Mouse (Mus musculus): ENCODE results near the gene Hyal6. TPM values are rescaled to one million over a fixed set of nuclear protein-coding genes. Genes with fewer than 3 reads are reported as not detected.

Gene Hyal6
- polyA plus RNA-seq, 1 experiment from 2014 or later, result not detected

DNA sequence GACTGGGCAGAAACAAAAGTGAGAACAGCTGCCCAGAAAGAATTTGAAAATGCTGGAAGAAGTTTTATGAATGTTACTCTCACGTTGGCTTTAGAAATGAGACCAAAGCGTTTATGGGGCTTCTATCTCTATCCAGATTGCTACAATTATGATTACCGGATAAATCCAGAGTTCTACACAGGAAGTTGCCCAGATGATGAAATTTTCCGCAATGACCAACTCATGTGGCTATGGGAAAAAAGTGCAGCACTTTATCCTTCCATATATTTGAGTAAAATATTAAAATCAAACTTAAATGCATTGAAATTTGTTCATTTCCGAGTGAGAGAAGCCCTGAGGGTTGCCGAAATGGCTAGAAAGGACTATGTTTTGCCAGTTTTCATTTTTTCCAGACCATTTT is 1.5 kb downstream of the Hyal6 start:
- no peak overlapping the region for H3K27ac ChIP-seq
- no peaks in the 10 kb centered on the region for H3K36me3 ChIP-seq (replicated peaks; ENCODE audit: control insufficient read depth, insufficient read depth)
- 92% methylated on average over 6 of the region's 6 CpGs for WGBS
- no peak overlapping the region for H3K9ac ChIP-seq
- no peaks in the 10 kb centered on the region for H3K27me3 ChIP-seq (ENCODE audit: control insufficient read depth, insufficient read depth, low read length)
- H3K4me3 ChIP-seq (replicated peaks; ENCODE audit: low read length), result no peak overlapping the region
- H3K4me1 ChIP-seq (replicated peaks; ENCODE audit: control insufficient read depth, insufficient read depth, low read length), result no peaks in the 10 kb centered on the region
- H3K9me3 ChIP-seq (ENCODE audit: control insufficient read depth, low read length), result no peaks in the 10 kb centered on the region
- ATAC-seq (ENCODE audit: low FRiP score) (no peak), DNase-seq (ENCODE audit: low spot score) (no peak)
- H3K4me2 ChIP-seq (replicated peaks), result no peak overlapping the region

DNA sequence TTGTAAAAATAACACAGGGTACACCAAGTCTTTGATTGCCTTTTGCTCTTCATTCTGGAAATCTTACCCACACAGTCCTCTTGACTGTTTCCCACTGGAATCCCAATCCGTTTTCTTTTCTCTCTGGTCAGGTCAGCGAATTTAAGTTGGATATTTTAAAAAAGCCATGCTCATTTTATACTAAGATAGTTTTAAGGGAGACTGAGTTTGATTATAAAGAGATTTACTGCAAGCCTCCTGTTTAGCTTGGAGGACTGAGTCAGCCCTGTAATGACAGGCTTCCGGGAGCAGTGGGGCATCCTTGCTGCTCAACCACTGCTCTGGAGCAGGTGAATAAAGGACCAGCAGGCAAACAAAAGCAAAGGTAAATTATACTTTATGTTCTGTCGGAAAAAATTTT is 15.0 kb downstream of the Hyal6 start, which contains the start of gene Hyal4:
Gene Hyal4 (plus strand): TSS at position 301 of the 400 bp plus-strand sequence.
- Histone ChIP-seq H3K9me3 (ENCODE audit: control insufficient read depth, low read length) (no peaks in the 10 kb centered on the region), H3K27me3 (ENCODE audit: control insufficient read depth, insufficient read depth, low read length) (no peaks in the 10 kb centered on the region), H3K36me3 (replicated peaks; ENCODE audit: control insufficient read depth, insufficient read depth) (no peaks in the 10 kb centered on the region), H3K9ac (no peak within 1 kb of the TSS), H3K27ac (no peak within 1 kb of the TSS), H3K4me1 (replicated peaks; ENCODE audit: control insufficient read depth, insufficient read depth, low read length) (no peaks in the 10 kb centered on the region), H3K4me3 (replicated peaks; ENCODE audit: low read length) (no peak within 1 kb of the TSS), H3K4me2 (replicated peaks) (no peak within 1 kb of the TSS)
- DNase-seq (ENCODE audit: low spot score) (no peak), ATAC-seq (ENCODE audit: low FRiP score) (no peak)
- 93% methylated on average over 4 of the region's 4 CpGs for WGBS

DNA sequence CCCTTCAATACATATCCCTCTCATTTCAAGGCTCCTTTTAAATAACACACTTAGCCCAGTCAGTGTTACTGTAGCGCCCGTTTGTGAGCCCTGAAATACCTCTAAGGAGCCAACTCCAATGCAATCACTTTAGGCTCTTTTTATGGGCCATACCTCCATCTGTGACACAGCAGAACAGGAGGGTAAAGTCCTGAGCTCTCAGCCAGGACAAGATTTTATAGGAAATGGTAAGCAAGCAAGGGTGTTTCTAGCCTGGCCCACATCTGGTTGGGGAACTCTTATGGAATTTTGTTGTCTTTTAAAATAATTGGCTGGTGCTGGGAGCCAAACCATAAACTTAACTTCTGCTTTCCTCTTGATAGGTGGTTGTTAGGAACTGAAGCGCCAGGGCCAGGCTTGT is 26.2 kb downstream of the Hyal6 start:
- WGBS, result 94% methylated on average over 3 of the region's 3 CpGs
- no peaks in the 10 kb centered on the region for H3K36me3 ChIP-seq (replicated peaks; ENCODE audit: control insufficient read depth, insufficient read depth)

DNA sequence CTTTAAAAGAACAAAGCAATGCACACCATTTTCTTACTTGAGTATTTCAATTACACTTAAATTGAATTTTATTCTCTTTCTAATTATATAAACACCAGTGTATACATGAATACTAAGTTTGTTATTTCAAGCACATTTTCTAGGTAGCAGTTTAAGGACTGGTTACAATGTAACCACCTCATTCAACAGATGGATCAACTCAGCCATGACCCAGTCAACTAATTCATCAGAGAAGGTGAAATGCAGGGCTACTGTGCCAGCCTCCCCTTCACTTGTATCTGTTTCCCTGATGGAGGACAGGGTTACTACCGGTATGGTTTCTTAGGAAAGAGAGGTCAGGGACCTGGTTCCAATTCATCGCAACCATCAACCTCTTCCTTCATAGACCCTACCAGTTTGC is 33.2 kb downstream of the Hyal6 start:
- H3K9me3 ChIP-seq (ENCODE audit: control insufficient read depth, low read length), result no peaks in the 10 kb centered on the region
- no peak overlapping the region for H3K4me2 ChIP-seq (replicated peaks)
- DNase-seq (ENCODE audit: low spot score) (no peak), ATAC-seq (ENCODE audit: low FRiP score) (no peak)
- H3K4me3 ChIP-seq (replicated peaks; ENCODE audit: low read length), result no peak overlapping the region
- WGBS, result 88% methylated on average over 2 of the region's 2 CpGs
- no peaks in the 10 kb centered on the region for H3K36me3 ChIP-seq (replicated peaks; ENCODE audit: control insufficient read depth, insufficient read depth)
- H3K27me3 ChIP-seq (ENCODE audit: control insufficient read depth, insufficient read depth, low read length), result no peaks in the 10 kb centered on the region
- H3K9ac ChIP-seq, result no peak overlapping the region
- H3K27ac ChIP-seq, result no peak overlapping the region
- no peaks in the 10 kb centered on the region for H3K4me1 ChIP-seq (replicated peaks; ENCODE audit: control insufficient read depth, insufficient read depth, low read length)

More for the DNA sequence above, 26.2 kb downstream of the Hyal6 start:
- Histone ChIP-seq H3K4me3 (replicated peaks; ENCODE audit: low read length) (no peak overlapping the region), H3K4me2 (replicated peaks) (no peak overlapping the region), H3K27me3 (ENCODE audit: control insufficient read depth, insufficient read depth, low read length) (no peaks in the 10 kb centered on the region), H3K9ac (no peak overlapping the region), H3K4me1 (replicated peaks; ENCODE audit: control insufficient read depth, insufficient read depth, low read length) (no peaks in the 10 kb centered on the region), H3K27ac (no peak overlapping the region), H3K9me3 (ENCODE audit: control insufficient read depth, low read length) (no peaks in the 10 kb centered on the region)
- DNase-seq (ENCODE audit: low spot score) (no peak), ATAC-seq (ENCODE audit: low FRiP score) (no peak)

DNA sequence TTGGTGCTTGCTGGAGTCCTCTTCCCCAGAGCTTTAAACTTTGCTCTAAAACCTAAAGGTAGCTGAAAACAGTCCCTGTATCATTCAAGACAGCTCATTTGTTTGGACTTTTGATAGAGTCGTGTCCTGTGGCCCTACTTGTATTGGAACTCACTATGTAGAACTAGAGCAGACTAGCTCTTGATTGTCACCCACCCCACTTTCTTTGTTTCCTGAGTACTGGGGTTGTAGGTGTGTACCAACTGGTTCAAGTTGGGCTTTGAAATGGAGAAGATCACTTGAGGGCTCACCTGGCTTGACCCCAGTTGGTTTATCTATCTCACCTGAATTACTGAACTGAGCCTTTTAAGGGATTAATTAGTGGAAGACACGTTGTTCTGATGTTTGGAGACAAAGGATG is 46.1 kb downstream of the Hyal6 start:
- H3K9ac ChIP-seq, result no peak overlapping the region
- no peak overlapping the region for H3K27ac ChIP-seq
- H3K4me2 ChIP-seq (replicated peaks), result no peak overlapping the region
- DNase-seq (ENCODE audit: low spot score) (no peak), ATAC-seq (ENCODE audit: low FRiP score) (no peak)
- no peaks in the 10 kb centered on the region for H3K36me3 ChIP-seq (replicated peaks; ENCODE audit: control insufficient read depth, insufficient read depth)
- H3K4me3 ChIP-seq (replicated peaks; ENCODE audit: low read length), result no peak overlapping the region
- H3K27me3 ChIP-seq (ENCODE audit: control insufficient read depth, insufficient read depth, low read length), result no peaks in the 10 kb centered on the region
- WGBS, result 65% methylated on average over 2 of the region's 2 CpGs
- no peaks in the 10 kb centered on the region for H3K9me3 ChIP-seq (ENCODE audit: control insufficient read depth, low read length)
- no peaks in the 10 kb centered on the region for H3K4me1 ChIP-seq (replicated peaks; ENCODE audit: control insufficient read depth, insufficient read depth, low read length)

DNA sequence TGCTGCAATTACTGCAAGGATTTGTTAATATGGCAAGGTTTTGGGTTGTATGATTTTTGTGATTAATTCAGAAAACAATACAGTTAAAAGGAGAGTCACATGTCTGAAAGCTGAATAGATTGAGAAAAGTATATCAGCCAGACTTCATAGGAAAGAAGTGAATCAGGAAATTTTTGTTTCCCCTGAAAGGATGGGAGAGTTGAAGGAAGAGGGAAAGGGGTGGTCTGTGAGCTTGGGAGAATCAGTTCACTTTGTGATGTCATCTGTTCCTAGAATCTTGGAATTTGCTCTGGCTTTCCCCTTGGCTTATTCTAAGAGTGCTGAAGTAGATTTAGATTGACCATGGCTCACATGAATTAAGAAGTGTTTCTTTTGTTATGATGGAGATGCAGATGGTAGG is 57.8 kb downstream of the Hyal6 start, which contains the start of gene Spam1:
Gene Spam1 (plus strand): TSS at position 301 of the 400 bp plus-strand sequence.
- DNase-seq (ENCODE audit: low spot score) (no peak), ATAC-seq (ENCODE audit: low FRiP score) (no peak)
- no peaks in the 10 kb centered on the region for H3K9me3 ChIP-seq (ENCODE audit: control insufficient read depth, low read length)
- no peaks in the 10 kb centered on the region for H3K4me1 ChIP-seq (replicated peaks; ENCODE audit: control insufficient read depth, insufficient read depth, low read length)
- H3K27ac ChIP-seq, result no peak within 1 kb of the TSS
- H3K9ac ChIP-seq, result no peak within 1 kb of the TSS
- H3K4me2 ChIP-seq (replicated peaks), result no peak within 1 kb of the TSS
- H3K27me3 ChIP-seq (ENCODE audit: control insufficient read depth, insufficient read depth, low read length), result no peaks in the 10 kb centered on the region
- no peaks in the 10 kb centered on the region for H3K36me3 ChIP-seq (replicated peaks; ENCODE audit: control insufficient read depth, insufficient read depth)
- no peak within 1 kb of the TSS for H3K4me3 ChIP-seq (replicated peaks; ENCODE audit: low read length)

Other genes starting within 250 kb of the Hyal6 start
- gene Iqub, start 218.2 kb upstream of the Hyal6 start, polyA plus RNA-seq (2014; fragmentation: Nextera tagmentation; extraction: Ambion mirVana), result 3.3 and 4.4 TPM in 2 replicates
- 389 and 483 TPM in 2 replicates for gene Ndufa5, start 205.2 kb upstream of the Hyal6 start, polyA plus RNA-seq (2014; fragmentation: Nextera tagmentation; extraction: Ambion mirVana)
- gene Asb15, start 205.1 kb upstream of the Hyal6 start, polyA plus RNA-seq (2014; fragmentation: Nextera tagmentation; extraction: Ambion mirVana), result 0.12 TPM in 1 of 2 replicates, not detected in the other
- gene Lmod2, start 135.5 kb upstream of the Hyal6 start, polyA plus RNA-seq (2014; fragmentation: Nextera tagmentation; extraction: Ambion mirVana), result not detected in 2 replicates
- gene Wasl, start 68.2 kb upstream of the Hyal6 start, polyA plus RNA-seq (2014; fragmentation: Nextera tagmentation; extraction: Ambion mirVana), result 47.0 and 48.4 TPM in 2 replicates
- not detected in 2 replicates for gene Hyal4, start 15.1 kb downstream of the Hyal6 start, polyA plus RNA-seq (2014; fragmentation: Nextera tagmentation; extraction: Ambion mirVana)
- gene Spam1, start 57.9 kb downstream of the Hyal6 start, polyA plus RNA-seq (2014; fragmentation: Nextera tagmentation; extraction: Ambion mirVana), result not detected in 2 replicates
- not detected in 2 replicates for gene Hyal5, start 124.8 kb downstream of the Hyal6 start, polyA plus RNA-seq (2014; fragmentation: Nextera tagmentation; extraction: Ambion mirVana)
- gene Tmem229a, start 223.1 kb downstream of the Hyal6 start, polyA plus RNA-seq (2014; fragmentation: Nextera tagmentation; extraction: Ambion mirVana), result 4.2 and 7.8 TPM in 2 replicates